Mouse (Mus musculus) hindbrain, embryonic 16.5 days (tissue): ENCODE data around the gene Cept1. TPM values are rescaled to one million over a fixed set of nuclear protein-coding genes. Genes with fewer than 3 reads are reported as not detected.

Experiments
- ATAC-seq: fragments of 200-750 bp; cut with Nextera tagmentation; 2 replicates; pipeline ENCODE4 v1.8.0; 2017; ENCODE audit warnings: moderate TSS enrichment, moderate library complexity
- H3K27ac ChIP-seq: fragments of 300-500 bp; sonication (generic); 2 replicates; pipeline ENCODE4 v1.5.1; 2014; ENCODE audit warnings: low read depth, mild to moderate bottlenecking, control low read depth, low read length, moderate library complexity
- H3K27me3 ChIP-seq: fragments of 300-500 bp; sonication (generic); replicated peaks from 2 replicates; pipeline ENCODE4 v1.6.1; 2014; ENCODE audit warnings: low read length; ENCODE audit not compliant: control insufficient read depth, insufficient read depth
- H3K36me3 ChIP-seq: fragments of 300-500 bp; sonication (generic); 2 replicates; pipeline ENCODE4 v1.6.1; 2014; ENCODE audit warnings: mild to moderate bottlenecking, low read length, moderate library complexity, mixed read lengths; ENCODE audit not compliant: control insufficient read depth, insufficient read depth
- H3K4me1 ChIP-seq: fragments of 300-500 bp; sonication (generic); 2 replicates; pipeline ENCODE4 v1.6.1; 2014; ENCODE audit warnings: low read depth, low read length; ENCODE audit not compliant: control insufficient read depth, insufficient read depth
- H3K4me2 ChIP-seq: fragments of 300-500 bp; sonication (generic); 2 replicates; pipeline ENCODE4 v1.6.1; 2014; ENCODE audit warnings: mild to moderate bottlenecking, low read length, control low read depth, moderate library complexity
- H3K4me3 ChIP-seq: fragments of 300-500 bp; sonication (generic); 2 replicates; pipeline ENCODE4 v1.5.1; 2014; ENCODE audit warnings: mild to moderate bottlenecking, low read length, control low read depth, moderate library complexity
- H3K9ac ChIP-seq: fragments of 300-500 bp; sonication (generic); 2 replicates; pipeline ENCODE4 v1.6.1; 2014; ENCODE audit warnings: low read depth, mild to moderate bottlenecking, control low read depth, low read length, moderate library complexity
- H3K9me3 ChIP-seq: fragments of 300-500 bp; sonication (generic); 2 replicates; pipeline ENCODE4 v1.6.1; 2014; ENCODE audit warnings: mild to moderate bottlenecking, low read length, moderate library complexity; ENCODE audit not compliant: control insufficient read depth
- WGBS: fragments of 180-500 bp; shearing (Covaris S2); extraction: QIAGEN DNeasy Blood & Tissue Kit; methylation state at CpG from one replicate; pipeline ENCODE4 v1.1.7; 2014; 5-methylcytosine and 5-hydroxymethylcytosine counted together
- polyA plus RNA-seq: library from polyadenylated mRNA; unstranded; fragments of >200 nt; fragmentation: Nextera tagmentation; extraction: Ambion mirVana; gene quantifications from 2 replicates; pipeline ENCODE4 v1.2.1, GENCODE M21; 2015

Cept1 gene
- polyA plus RNA-seq, 1 experiment from 2014 or later, result 50.8 TPM

DNA sequence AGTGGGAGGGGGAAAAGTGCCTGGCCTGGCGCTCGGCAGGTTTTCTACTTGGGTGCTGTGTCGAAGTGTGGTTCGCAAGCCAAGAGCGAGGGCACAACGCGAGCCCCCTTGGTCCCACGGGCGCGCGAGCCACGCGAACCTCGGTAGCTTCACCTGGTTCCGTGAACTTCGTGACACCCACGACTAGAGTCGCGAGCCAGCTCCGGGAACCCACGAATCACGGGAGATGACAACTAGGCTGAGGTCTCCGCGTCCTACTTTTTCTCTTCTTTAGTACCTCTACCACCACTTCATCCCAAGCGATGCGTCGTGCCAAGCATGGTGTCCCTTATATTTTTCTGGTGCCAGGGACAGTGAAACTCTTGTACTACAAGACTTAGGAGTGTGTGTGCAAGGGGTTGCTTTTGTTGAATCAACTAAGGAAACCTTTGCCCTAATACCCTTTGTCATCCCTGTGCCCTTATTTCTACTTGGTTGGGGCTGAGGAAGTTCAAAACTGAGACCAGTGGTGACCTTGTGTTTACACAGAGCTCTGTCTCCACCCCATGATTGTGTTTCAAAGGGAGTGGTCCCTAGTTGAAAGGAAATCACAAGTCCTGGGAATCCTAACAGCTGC lies 430 bp upstream of the Cept1 start:
- 0% methylated on average over 27 of the region's 27 CpGs for WGBS
- peak; percentile 70 for ATAC-seq

DNA sequence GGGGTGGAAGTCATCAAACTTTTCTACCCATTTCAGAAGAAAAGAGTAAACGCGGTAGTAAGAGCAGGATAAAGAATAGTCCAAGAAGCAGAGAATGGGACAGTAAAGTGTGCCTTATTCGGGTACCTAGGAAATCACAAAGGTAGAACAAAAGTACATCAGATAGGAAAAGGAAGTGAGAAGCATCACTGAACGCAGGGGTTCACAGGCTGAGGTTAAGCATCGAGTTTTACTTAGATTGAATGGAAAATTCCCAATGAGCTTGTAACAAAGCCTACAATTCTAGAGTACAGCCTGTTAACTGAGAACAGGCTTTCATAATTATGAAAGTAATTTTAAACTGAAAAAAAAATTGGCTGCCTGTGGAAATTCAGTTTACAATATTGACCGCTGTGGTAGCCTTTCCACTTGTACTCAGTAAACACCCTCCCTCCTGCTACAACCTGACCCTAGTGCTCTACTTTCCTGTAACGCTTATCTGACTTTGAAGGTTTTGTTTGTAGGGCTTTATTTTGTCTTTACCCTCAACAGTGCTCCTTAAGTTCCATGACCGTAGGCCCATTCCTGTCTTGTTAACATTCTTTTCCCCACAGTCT lies 2.8 kb downstream of the Cept1 start:
- H3K9me3 ChIP-seq, result no peaks in the 10 kb centered on the region
- H3K9ac ChIP-seq, result no peak overlapping the region
- no peak overlapping the region for H3K27ac ChIP-seq
- ATAC-seq, result no peak
- peaks cover 9% of the 10 kb centered on the region for H3K4me1 ChIP-seq
- 90% methylated on average over 8 of the region's 8 CpGs for WGBS
- no peak overlapping the region for H3K4me3 ChIP-seq
- no peak overlapping the region for H3K4me2 ChIP-seq
- H3K36me3 ChIP-seq, result no peaks in the 10 kb centered on the region
- H3K27me3 ChIP-seq, result no peaks in the 10 kb centered on the region

More for the DNA sequence above, 430 bp upstream of the Cept1 start:
- Histone ChIP-seq H3K4me2 (peak overlapping the region; percentile 67), H3K9me3 (no peaks in the 10 kb centered on the region), H3K36me3 (no peaks in the 10 kb centered on the region), H3K27me3 (no peaks in the 10 kb centered on the region), H3K4me1 (peaks cover 10% of the 10 kb centered on the region), H3K27ac (peak overlapping the region; percentile 97), H3K9ac (peak overlapping the region; percentile 75), H3K4me3 (peak overlapping the region; percentile 62)

DNA sequence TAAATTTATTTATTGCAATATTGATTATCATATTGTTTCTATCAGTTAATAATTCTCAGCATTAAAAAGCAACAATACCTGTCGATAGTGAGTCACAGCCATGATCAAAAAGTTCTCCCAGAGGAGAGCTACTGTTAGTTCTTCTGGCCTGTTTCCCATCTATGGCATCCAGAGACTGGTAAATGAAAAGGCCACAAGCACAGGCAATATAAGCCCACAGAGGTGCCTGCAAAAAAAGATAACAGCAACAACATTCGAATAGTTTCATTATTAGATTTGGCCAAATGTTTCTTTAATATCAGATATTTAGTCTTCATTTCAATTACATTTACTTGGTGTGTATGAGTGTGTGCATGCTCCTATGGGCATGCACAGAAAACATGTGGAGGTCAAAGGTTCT lies 14.3 kb downstream of the Cept1 start:
- H3K4me2 ChIP-seq, result no peak overlapping the region
- ATAC-seq, result no peak
- WGBS, result 94% methylated on average over 2 of the region's 2 CpGs
- H3K9me3 ChIP-seq, result no peaks in the 10 kb centered on the region
- H3K27me3 ChIP-seq, result no peaks in the 10 kb centered on the region
- no peak overlapping the region for H3K4me3 ChIP-seq
- H3K27ac ChIP-seq, result no peak overlapping the region
- H3K36me3 ChIP-seq, result peaks cover 3% of the 10 kb centered on the region; the same call in 1 of the 2 replicates
- no peaks in the 10 kb centered on the region for H3K4me1 ChIP-seq
- no peak overlapping the region for H3K9ac ChIP-seq

DNA sequence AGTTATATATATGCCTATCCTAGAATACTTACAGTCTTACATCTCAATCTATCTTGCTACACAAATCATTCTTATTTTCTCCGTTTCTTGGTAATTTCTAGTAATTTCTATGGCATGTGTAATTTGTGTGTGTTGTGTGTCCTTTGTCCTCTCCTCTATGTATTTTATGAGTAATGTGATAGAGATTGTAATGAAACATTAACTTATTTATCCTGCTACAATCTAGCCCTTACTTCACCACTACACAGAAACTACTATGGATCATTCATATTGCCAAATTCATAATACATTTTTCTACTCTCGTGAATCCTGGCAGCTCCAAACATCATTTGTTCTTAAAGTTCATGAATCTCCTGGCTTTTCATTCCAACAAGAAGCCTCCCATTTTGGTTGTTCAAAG lies 19.6 kb downstream of the Cept1 start:
- H3K9ac ChIP-seq, result no peak overlapping the region
- no peak for ATAC-seq

DNA sequence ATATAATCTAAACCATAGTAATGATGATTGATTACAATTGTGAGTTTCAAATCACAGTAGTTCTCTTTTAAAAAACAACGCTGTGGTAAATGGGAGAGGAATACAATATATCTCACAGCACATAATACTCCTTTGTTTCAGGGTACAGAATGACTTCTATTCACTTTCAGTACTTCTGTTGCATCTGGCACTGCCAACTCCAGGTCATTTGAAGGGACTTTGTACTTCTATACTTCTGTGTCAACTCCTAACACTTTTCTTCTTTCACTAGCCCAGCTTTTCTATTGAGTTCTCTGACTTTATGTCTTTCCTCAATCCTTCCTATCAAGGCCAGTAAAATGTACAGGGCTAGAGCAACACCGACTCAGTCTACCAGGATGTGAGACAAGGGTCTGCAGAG lies 21.2 kb downstream of the Cept1 start:
- ATAC-seq, result no peak
- Histone ChIP-seq H3K4me1 (no peaks in the 10 kb centered on the region), H3K9me3 (no peaks in the 10 kb centered on the region), H3K27ac (no peak overlapping the region), H3K9ac (no peak overlapping the region), H3K27me3 (no peaks in the 10 kb centered on the region), H3K4me2 (no peak overlapping the region), H3K4me3 (no peak overlapping the region), H3K36me3 (no peaks in the 10 kb centered on the region)
- WGBS, result 88% methylated on average over 2 of the region's 2 CpGs

More for the DNA sequence above, 19.6 kb downstream of the Cept1 start:
- H3K27me3 ChIP-seq, result no peaks in the 10 kb centered on the region
- no peak overlapping the region for H3K4me2 ChIP-seq
- H3K9me3 ChIP-seq, result no peaks in the 10 kb centered on the region
- WGBS, result 93% methylated on average over 2 of the region's 2 CpGs
- H3K36me3 ChIP-seq, result no peaks in the 10 kb centered on the region
- no peak overlapping the region for H3K27ac ChIP-seq
- no peak overlapping the region for H3K4me3 ChIP-seq
- no peaks in the 10 kb centered on the region for H3K4me1 ChIP-seq

DNA sequence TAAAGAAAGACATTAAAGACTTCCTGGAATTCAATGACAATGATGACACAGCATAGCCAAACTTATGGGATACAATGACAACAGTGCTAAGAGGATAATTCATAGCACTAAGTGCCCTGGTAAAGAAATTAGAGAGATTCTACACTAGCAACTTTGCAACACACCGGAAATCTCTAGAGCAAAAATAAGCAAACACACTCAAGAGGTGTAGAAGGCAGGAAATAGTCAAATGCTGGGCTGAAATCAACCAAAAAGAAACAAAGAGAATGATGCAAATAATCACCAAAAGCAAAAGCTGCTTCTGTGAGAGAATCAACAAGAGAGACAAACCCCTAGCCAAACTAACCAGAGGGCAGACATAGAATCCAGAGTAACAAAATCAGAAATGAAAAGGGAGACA lies 24.9 kb downstream of the Cept1 start:
- no peak overlapping the region for H3K27ac ChIP-seq
- H3K27me3 ChIP-seq, result no peaks in the 10 kb centered on the region
- WGBS, result 100% methylated on average over 1 of the region's 1 CpGs
- H3K9ac ChIP-seq, result no peak overlapping the region
- H3K9me3 ChIP-seq, result no peaks in the 10 kb centered on the region
- no peak for ATAC-seq
- H3K4me2 ChIP-seq, result no peak overlapping the region
- H3K36me3 ChIP-seq, result no peaks in the 10 kb centered on the region
- H3K4me3 ChIP-seq, result no peak overlapping the region
- no peaks in the 10 kb centered on the region for H3K4me1 ChIP-seq

DNA sequence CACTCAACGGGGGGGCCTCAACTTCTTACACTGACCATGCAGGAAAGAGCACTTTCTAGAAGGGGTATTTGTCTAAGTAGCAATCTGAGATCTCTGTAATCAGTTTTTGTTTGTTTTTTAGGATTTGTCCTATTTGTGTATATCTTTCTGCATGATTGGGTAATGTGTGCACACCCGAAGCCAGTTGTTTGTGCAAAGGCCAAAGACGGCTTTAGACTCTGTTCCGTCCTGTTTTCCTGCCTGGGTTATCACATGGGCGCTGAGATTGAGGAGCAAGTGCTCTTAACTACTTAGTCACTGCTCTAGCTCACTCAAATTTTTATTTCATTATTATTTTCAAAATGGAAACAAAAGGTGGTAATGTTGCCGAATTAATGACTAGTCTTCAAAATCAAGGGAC lies 32.6 kb downstream of the Cept1 start:
- ATAC-seq, result no peak
- no peak overlapping the region for H3K27ac ChIP-seq
- no peak overlapping the region for H3K4me3 ChIP-seq
- H3K9me3 ChIP-seq, result no peaks in the 10 kb centered on the region
- no peak overlapping the region for H3K9ac ChIP-seq
- no peaks in the 10 kb centered on the region for H3K27me3 ChIP-seq
- no peak overlapping the region for H3K4me2 ChIP-seq
- 94% methylated on average over 6 of the region's 6 CpGs for WGBS
- H3K36me3 ChIP-seq, result no peaks in the 10 kb centered on the region
- H3K4me1 ChIP-seq, result no peaks in the 10 kb centered on the region

DNA sequence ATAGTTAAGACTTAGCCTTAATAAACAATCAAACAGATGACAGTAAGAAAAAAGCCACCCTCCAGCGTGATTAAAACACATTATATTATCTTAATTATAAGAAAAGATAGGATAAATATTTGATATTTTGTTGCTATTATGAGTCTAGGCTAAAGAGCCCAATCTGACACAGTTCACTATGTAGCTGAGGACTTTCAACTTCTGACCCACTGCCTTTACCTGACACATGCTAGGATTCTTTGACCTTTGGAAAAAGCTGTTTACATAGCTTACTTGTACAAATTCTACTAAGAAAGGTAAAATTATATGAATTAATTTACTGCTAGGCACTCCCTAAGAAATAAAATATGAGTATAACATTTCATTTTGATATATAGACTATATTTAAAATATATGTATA lies 36.9 kb downstream of the Cept1 start:
- Histone ChIP-seq H3K9ac (no peak overlapping the region), H3K36me3 (no peaks in the 10 kb centered on the region), H3K4me1 (no peaks in the 10 kb centered on the region), H3K9me3 (no peaks in the 10 kb centered on the region), H3K4me2 (no peak overlapping the region), H3K4me3 (no peak overlapping the region), H3K27me3 (no peaks in the 10 kb centered on the region), H3K27ac (no peak overlapping the region)
- no peak for ATAC-seq
- 82% methylated on average over 1 of the region's 1 CpGs for WGBS

DNA sequence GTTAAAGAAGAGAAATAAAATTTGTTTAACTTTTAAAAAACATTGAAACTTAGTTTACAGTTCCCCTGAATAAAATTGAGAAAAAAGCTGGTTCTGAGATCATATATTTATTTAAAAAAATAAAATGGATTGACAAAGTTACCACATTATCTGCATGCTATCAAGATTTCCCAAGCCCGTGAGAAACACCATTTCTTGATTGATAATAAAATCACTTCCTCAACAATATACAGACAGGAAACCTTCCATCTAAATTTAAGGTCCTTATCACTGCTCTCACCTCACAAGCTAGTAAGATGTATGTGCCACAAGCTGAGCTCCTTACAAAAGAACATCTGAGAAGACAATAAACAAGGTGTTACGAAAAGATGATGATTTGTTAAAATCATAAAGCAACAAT lies 44.7 kb downstream of the Cept1 start:
- no peaks in the 10 kb centered on the region for H3K4me1 ChIP-seq
- no peak overlapping the region for H3K4me2 ChIP-seq
- no peaks in the 10 kb centered on the region for H3K9me3 ChIP-seq
- no peak overlapping the region for H3K27ac ChIP-seq
- 99% methylated on average over 2 of the region's 2 CpGs for WGBS
- ATAC-seq, result no peak
- peaks cover 4% of the 10 kb centered on the region; the same call in 1 of the 2 replicates for H3K36me3 ChIP-seq
- H3K4me3 ChIP-seq, result no peak overlapping the region
- H3K27me3 ChIP-seq, result no peaks in the 10 kb centered on the region
- no peak overlapping the region for H3K9ac ChIP-seq
